Mouse (Mus musculus) MEL (cell line): ENCODE data around the gene Erh. TPM values are rescaled to one million over a fixed set of nuclear protein-coding genes. Genes with fewer than 3 reads are reported as not detected.

Source experiments
- DNase-seq: peaks from one replicate; pipeline ENCODE4 v3.0.0; 2011; ENCODE audit warnings: low read depth, low spot score
- H3K27ac ChIP-seq: 2 replicates; pipeline ENCODE4 v1.5.1; 2012; ENCODE audit warnings: low read depth, mild to moderate bottlenecking, control low read depth, low read length, moderate library complexity; ENCODE audit not compliant: control insufficient read depth
- H3K27me3 ChIP-seq, 2 experiments: fragments of 150-350 bp in 1 of 2; sonication (generic) in 1 of 2; 2 replicates each; pipeline ENCODE4 v1.6.1; 2012; ENCODE audit warnings: low read length in 2 of 2, mild to moderate bottlenecking in 2 of 2, improper control_type of control experiment in 1 of 2, moderate library complexity in 1 of 2; ENCODE audit not compliant: insufficient read depth in 2 of 2, control insufficient read depth in 1 of 2
- H3K36me3 ChIP-seq, 2 experiments: 2 replicates each; pipeline ENCODE4 v1.6.1; 2012 to 2014; ENCODE audit warnings: low read length in 2 of 2, improper control_type of control experiment in 1 of 2, inconsistent platforms in 1 of 2, mild to moderate bottlenecking in 1 of 2; ENCODE audit not compliant: insufficient read depth in 2 of 2, control insufficient read depth in 1 of 2
- H3K4me1 ChIP-seq, 2 experiments: fragments of 150-350 bp in 1 of 2; sonication (generic) in 1 of 2; 2 replicates each; pipeline ENCODE4 v1.6.1; 2012; ENCODE audit warnings: low read length in 2 of 2, improper control_type of control experiment in 1 of 2, mild to moderate bottlenecking in 1 of 2; ENCODE audit not compliant: insufficient read depth in 2 of 2, control insufficient read depth in 1 of 2
- H3K4me3 ChIP-seq, 2 experiments: fragments of 150-350 bp in 1 of 2; sonication (generic) in 1 of 2; 2 replicates each; pipeline ENCODE4 v1.5.1; 2012; ENCODE audit warnings: low read depth in 2 of 2, low read length in 2 of 2, mild to moderate bottlenecking in 2 of 2, moderate library complexity in 2 of 2, control low read depth in 1 of 2, improper control_type of control experiment in 1 of 2; ENCODE audit not compliant: control insufficient read depth in 1 of 2, insufficient read depth in 1 of 2
- H3K79me2 ChIP-seq: 2 replicates; pipeline ENCODE4 v1.6.1; 2012; ENCODE audit warnings: mild to moderate bottlenecking, low read length, moderate library complexity; ENCODE audit not compliant: control insufficient read depth, poor library complexity, insufficient read depth
- H3K9ac ChIP-seq: 2 replicates; pipeline ENCODE4 v1.6.1; 2012; ENCODE audit warnings: low read depth, mild to moderate bottlenecking, control low read depth, low read length, moderate library complexity; ENCODE audit not compliant: control insufficient read depth, poor library complexity, severe bottlenecking
- H3K9me3 ChIP-seq: fragments of 150-350 bp; sonication (generic); replicated peaks from 2 replicates; pipeline ENCODE4 v1.6.1; 2012; ENCODE audit warnings: mild to moderate bottlenecking, low read length, improper control_type of control experiment, moderate library complexity; ENCODE audit not compliant: insufficient read depth
- CHD1 ChIP-seq: IDR thresholded peaks from 2 replicates; pipeline ENCODE4 v1.6.1; 2012; ENCODE audit warnings: low read depth, mild to moderate bottlenecking, inconsistent platforms, low read length, improper control_type of control experiment
- CHD2 ChIP-seq: IDR thresholded peaks from 2 replicates; pipeline ENCODE4 v1.6.1; 2011; ENCODE audit warnings: low read length, improper control_type of control experiment
- CTCF ChIP-seq, 3 experiments: IDR thresholded peaks in 2 of 3; conservative IDR thresholded peaks in 1 of 3; 2 replicates each; pipeline ENCODE4 v1.5.1; 2011 to 2012; ENCODE audit warnings: low read length in 3 of 3, low read depth in 2 of 3, mild to moderate bottlenecking in 2 of 3, improper control_type of control experiment in 1 of 3, inconsistent platforms in 1 of 3, mixed read lengths in 1 of 3, moderate library complexity in 1 of 3; ENCODE audit not compliant: control insufficient read depth in 1 of 3, insufficient read depth in 1 of 3, poor library complexity in 1 of 3, severe bottlenecking in 1 of 3
- E2F4 ChIP-seq: IDR thresholded peaks from 2 replicates; pipeline ENCODE4 v1.6.1; 2011; ENCODE audit warnings: low read depth, low read length, improper control_type of control experiment, borderline replicate concordance
- ETS1 ChIP-seq: IDR thresholded peaks from 2 replicates; pipeline ENCODE4 v1.6.1; 2012; ENCODE audit warnings: low read depth, mild to moderate bottlenecking, inconsistent platforms, low read length, improper control_type of control experiment, moderate library complexity
- GABPA ChIP-seq: IDR thresholded peaks from 2 replicates; pipeline ENCODE4 v1.6.1; 2012; ENCODE audit warnings: low read depth, mild to moderate bottlenecking, inconsistent platforms, low read length, improper control_type of control experiment, moderate library complexity
- GATA1 ChIP-seq: IDR thresholded peaks from 2 replicates; pipeline ENCODE4 v1.6.1; 2011; ENCODE audit warnings: low read depth, low read length, improper control_type of control experiment
- HCFC1 ChIP-seq: IDR thresholded peaks from 2 replicates; pipeline ENCODE4 v1.6.1; 2012; ENCODE audit warnings: low read depth, mild to moderate bottlenecking, inconsistent platforms, low read length, improper control_type of control experiment, moderate library complexity
- MAFK ChIP-seq: IDR thresholded peaks from 2 replicates; pipeline ENCODE4 v1.6.1; 2011; ENCODE audit warnings: low read depth, mild to moderate bottlenecking, low read length, improper control_type of control experiment, borderline replicate concordance
- MEF2A ChIP-seq: IDR thresholded peaks from 2 replicates; pipeline ENCODE4 v1.6.1; 2014; ENCODE audit warnings: low read depth, mild to moderate bottlenecking, inconsistent platforms, low read length, improper control_type of control experiment; ENCODE audit not compliant: poor library complexity, insufficient replicate concordance, severe bottlenecking; ENCODE audit errors: extremely low read depth
- MYC ChIP-seq: IDR thresholded peaks from 2 replicates; pipeline ENCODE4 v1.6.1; 2011; ENCODE audit warnings: low read depth, mild to moderate bottlenecking, low read length, improper control_type of control experiment, moderate library complexity
- NELFE ChIP-seq: IDR thresholded peaks from 2 replicates; pipeline ENCODE4 v1.6.1; 2011; ENCODE audit warnings: low read depth, low read length, improper control_type of control experiment
- NRF1 ChIP-seq: IDR thresholded peaks from 2 replicates; pipeline ENCODE4 v1.6.1; 2014; ENCODE audit warnings: low read depth, mild to moderate bottlenecking, inconsistent platforms, low read length, improper control_type of control experiment, moderate library complexity; ENCODE audit not compliant: poor library complexity, insufficient read depth, severe bottlenecking
- POLR2A ChIP-seq, 2 experiments: IDR thresholded peaks; 2 replicates each; pipeline ENCODE4 v1.6.1; 2011 to 2012; ENCODE audit warnings: low read length in 2 of 2, mild to moderate bottlenecking in 2 of 2, control low read depth in 1 of 2, improper control_type of control experiment in 1 of 2, low read depth in 1 of 2, moderate library complexity in 1 of 2; ENCODE audit not compliant: control insufficient read depth in 1 of 2, insufficient read depth in 1 of 2, poor library complexity in 1 of 2
- POLR2AphosphoS5 ChIP-seq: IDR thresholded peaks from 2 replicates; pipeline ENCODE4 v1.6.1; 2012; ENCODE audit warnings: low read depth, borderline replicate concordance, mild to moderate bottlenecking, inconsistent platforms, low read length, moderate library complexity, mixed read lengths
- RCOR1 ChIP-seq: IDR thresholded peaks from 2 replicates; pipeline ENCODE4 v1.6.1; 2012; ENCODE audit warnings: low read depth, mild to moderate bottlenecking, inconsistent platforms, low read length, improper control_type of control experiment
- SIN3A ChIP-seq: IDR thresholded peaks from 2 replicates; pipeline ENCODE4 v1.6.1; 2012; ENCODE audit warnings: low read length, improper control_type of control experiment, inconsistent platforms
- TAL1 ChIP-seq: IDR thresholded peaks from 2 replicates; pipeline ENCODE4 v1.6.1; 2012; ENCODE audit warnings: mild to moderate bottlenecking, inconsistent platforms, low read length, moderate library complexity, mixed read lengths
- TCF12 ChIP-seq: IDR thresholded peaks from 2 replicates; pipeline ENCODE4 v1.6.1; 2014; ENCODE audit warnings: low read depth, mild to moderate bottlenecking, inconsistent platforms, low read length, improper control_type of control experiment, moderate library complexity
- UBTF ChIP-seq: IDR thresholded peaks from 2 replicates; pipeline ENCODE4 v1.6.1; 2012; ENCODE audit warnings: low read depth, mild to moderate bottlenecking, inconsistent platforms, low read length, improper control_type of control experiment, moderate library complexity, borderline replicate concordance; ENCODE audit not compliant: insufficient read depth
- ZNF384 ChIP-seq: IDR thresholded peaks from 2 replicates; pipeline ENCODE4 v1.6.1; 2012; ENCODE audit warnings: low read depth, mild to moderate bottlenecking, inconsistent platforms, low read length, improper control_type of control experiment
- polyA plus RNA-seq, 2 experiments: library from polyadenylated mRNA; stranded (reverse) in 1 of 2; unstranded in 1 of 2; fragments of >175 nt in 1 of 2; fragments of >200 nt in 1 of 2; gene quantifications; 2 replicates each; pipeline versions ENCODE4 v1.2.1 to v1.2.4; 2012; ENCODE audit warnings: low replicate concordance in 2 of 2, low read depth in 1 of 2; ENCODE audit not compliant: insufficient read length in 2 of 2, insufficient read depth in 1 of 2, missing spikeins in 1 of 2
- total RNA-seq: library from RNA; depleted of rRNA; stranded (reverse); fragments of 300-350 nt; gene quantifications from 2 replicates; pipeline ENCODE4 v1.2.3, GENCODE M21; 2012

Gene Erh
- total and polyA plus RNA-seq, 3 experiments = 299 to 343 TPM; not detected in 1

DNA sequence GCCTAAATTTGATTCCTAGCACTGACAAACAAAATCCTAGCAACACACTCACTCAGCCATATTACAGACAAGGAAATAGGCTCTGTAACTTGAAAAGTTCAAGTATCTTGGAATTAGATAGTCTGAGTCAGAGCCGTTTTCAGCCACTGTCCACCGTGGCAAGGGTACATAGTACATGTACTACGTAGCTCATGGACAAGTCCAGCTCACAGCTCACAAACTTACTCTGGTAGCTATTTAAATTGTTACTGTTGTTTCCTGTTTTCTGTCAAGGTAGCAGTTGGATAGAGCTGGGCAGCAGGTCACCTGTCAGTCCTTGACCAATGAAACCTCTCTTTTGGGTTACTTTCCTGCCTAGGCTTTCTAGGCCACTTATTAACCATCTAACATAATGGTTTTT lies 2.2 kb upstream of the Erh start:
- Histone ChIP-seq H3K27me3 (no peaks in the 10 kb centered on the region), H3K4me3 (peak overlapping the region in 1 of 2 experiments; percentile 15; a peak in 1 of 4 replicates), H3K9me3 (no peaks in the 10 kb centered on the region), H3K27ac (no peak overlapping the region), H3K4me1 (peaks cover 11 to 13% of the 10 kb centered on the region in 2 experiments; a peak in 3 of 4 replicates), H3K79me2 (peaks cover 65% of the 10 kb centered on the region), H3K36me3 (peaks cover 10 to 33% of the 10 kb centered on the region in 2 experiments), H3K9ac (no peak overlapping the region)
- DNase-seq = no peak
- TF ChIP-seq GABPA (no peak), TCF12 (no peak), MEF2A (no peak), SIN3A (no peak)

- Histone ChIP-seq H3K27ac (peak overlapping the region; percentile 31), H3K4me3 (peak overlapping the region; percentile 79 to 84), H3K36me3 (peaks cover 23 to 39% of the 10 kb centered on the region in 2 experiments), H3K9ac (peak overlapping the region; percentile 85), H3K27me3 (no peaks in the 10 kb centered on the region), H3K4me1 (peaks cover 12 to 13% of the 10 kb centered on the region in 2 experiments; a peak in 3 of 4 replicates), H3K9me3 (no peaks in the 10 kb centered on the region), H3K79me2 (peaks cover 67% of the 10 kb centered on the region)
- TF ChIP-seq TAL1 = no peak
- no peak for TF ChIP-seq UBTF
- no peak for TF ChIP-seq E2F4
- peak in 1 of 2 experiments; percentile 6; a peak in 1 of 4 replicates for TF ChIP-seq POLR2A (IDR thresholded peaks at IDR 0.05; ENCODE audit: control insufficient read depth in 1 of 2, insufficient read depth in 1 of 2, low read depth in 1 of 2, low read length in 2 of 2, poor library complexity in 1 of 2)
- TF ChIP-seq SIN3A = no peak
- DNase-seq = no peak
These were observed 346 bp upstream of the Erh start for GRCm38 (mm10) chr12:80644506-80644868.

GRCm38 (mm10) chr12:80642725-80643692 lies 1.1 kb downstream of the Erh start:
- peak; percentile 91 for DNase-seq
- peaks cover 66% of the 10 kb centered on the region for H3K79me2 ChIP-seq
- H3K36me3 ChIP-seq = peaks cover 35 to 39% of the 10 kb centered on the region in 2 experiments
- H3K27ac ChIP-seq = peak overlapping the region; percentile 27
- H3K9ac ChIP-seq = peak overlapping the region; percentile 91
- H3K27me3 ChIP-seq = no peaks in the 10 kb centered on the region
- H3K4me3 ChIP-seq = peak overlapping the region; percentile 79 to 91
- H3K9me3 ChIP-seq = no peaks in the 10 kb centered on the region
- peaks cover 12 to 13% of the 10 kb centered on the region in 2 experiments; a peak in 3 of 4 replicates for H3K4me1 ChIP-seq
- no peak for TF ChIP-seq ZNF384
- peak; percentile 94; the same call in 1 of the 2 replicates for TF ChIP-seq CHD1
- no peak for TF ChIP-seq RCOR1
- no peak for TF ChIP-seq POLR2AphosphoS5
- no peak for TF ChIP-seq GATA1
- peak; percentile 64; the same call in 1 of the 2 replicates for TF ChIP-seq HCFC1
- TF ChIP-seq TCF12 = no peak
- no peak for TF ChIP-seq E2F4
- TF ChIP-seq MYC = peak; percentile 94
- TF ChIP-seq CTCF (IDR thresholded peaks at IDR 0.05 in 2 of 3, conservative IDR thresholded peaks at IDR 0.05 in 1 of 3; ENCODE audit: control insufficient read depth in 1 of 3, insufficient read depth in 1 of 3, low read depth in 2 of 3, low read length in 3 of 3, poor library complexity in 1 of 3, severe bottlenecking in 1 of 3) = peak; percentile 78 to 93 (median 79)
- no peak for TF ChIP-seq ETS1
- no peak for TF ChIP-seq CHD2
- TF ChIP-seq MAFK = no peak
- no peak for TF ChIP-seq GABPA
- no peak for TF ChIP-seq NELFE
- no peak for TF ChIP-seq TAL1
- peak; percentile 53 for TF ChIP-seq NRF1
- TF ChIP-seq MEF2A = no peak
